Mouse (Mus musculus) G1E (cell line): ENCODE results near the gene Ehmt1.

Experiments
- CTCF ChIP-seq: IDR thresholded peaks from 2 replicates; pipeline ENCODE4 v1.5.1; 2012; ENCODE audit warnings: low read depth, low read length, inconsistent platforms, mixed read lengths
- GATA1 ChIP-seq: IDR thresholded peaks from 2 replicates; pipeline ENCODE4 v1.6.1; 2012; ENCODE audit warnings: borderline replicate concordance, low read length, inconsistent platforms, mixed read lengths
- TAL1 ChIP-seq: conservative IDR thresholded peaks from 2 replicates; pipeline ENCODE4 v1.6.1; 2012; ENCODE audit warnings: low read depth, low read length, inconsistent platforms, mixed read lengths

- TF ChIP-seq CTCF: no peak
- TF ChIP-seq TAL1: no peak
- no peak for TF ChIP-seq GATA1
These were observed 393 bp upstream of the Ehmt1 start for GRCm38 (mm10) chr2:24919839-24920175.
